Mouse (Mus musculus) heart, postnatal 0 days (tissue): Measurements from ENCODE around the gene E2f8.
A peak's percentile ranks its signal among the peaks of the same experiment; 100 is the strongest.

Experiments used
- CTCF ChIP-seq: IDR thresholded peaks from 2 replicates; pipeline ENCODE4 v1.5.1; 2016; ENCODE audit warnings: antibody characterized with exemption, control low read depth, low read depth
- EP300 ChIP-seq: IDR thresholded peaks from 2 replicates; pipeline ENCODE4 v1.6.1; 2016; ENCODE audit warnings: antibody characterized with exemption, low read depth

GRCm38 (mm10) chr7:48847820-48848650 is 33.4 kb downstream of the E2f8 start, which contains the start of gene Csrp3:
- TF ChIP-seq CTCF = no peak
- peak; percentile 91 for TF ChIP-seq EP300
